Mouse (Mus musculus) hindbrain, embryonic 16.5 days (tissue): ENCODE measurements at regions not wholly inside any gene's neighbourhood (a gene's known extent, or its start where the extent isn't known, plus 50 kb on each side); places are given as distances from the start of the nearest gene placed in this dataset.

Experiments used
- ATAC-seq: fragments of 200-750 bp; cut with Nextera tagmentation; 2 replicates; pipeline ENCODE4 v1.8.0; 2017; ENCODE audit warnings: moderate TSS enrichment, moderate library complexity
- H3K27ac ChIP-seq: fragments of 300-500 bp; sonication (generic); 2 replicates; pipeline ENCODE4 v1.5.1; 2014; ENCODE audit warnings: low read depth, mild to moderate bottlenecking, control low read depth, low read length, moderate library complexity
- H3K27me3 ChIP-seq: fragments of 300-500 bp; sonication (generic); replicated peaks from 2 replicates; pipeline ENCODE4 v1.6.1; 2014; ENCODE audit warnings: low read length; ENCODE audit not compliant: control insufficient read depth, insufficient read depth
- H3K36me3 ChIP-seq: fragments of 300-500 bp; sonication (generic); 2 replicates; pipeline ENCODE4 v1.6.1; 2014; ENCODE audit warnings: mild to moderate bottlenecking, low read length, moderate library complexity, mixed read lengths; ENCODE audit not compliant: control insufficient read depth, insufficient read depth
- H3K4me1 ChIP-seq: fragments of 300-500 bp; sonication (generic); 2 replicates; pipeline ENCODE4 v1.6.1; 2014; ENCODE audit warnings: low read depth, low read length; ENCODE audit not compliant: control insufficient read depth, insufficient read depth
- H3K4me2 ChIP-seq: fragments of 300-500 bp; sonication (generic); 2 replicates; pipeline ENCODE4 v1.6.1; 2014; ENCODE audit warnings: mild to moderate bottlenecking, low read length, control low read depth, moderate library complexity
- H3K4me3 ChIP-seq: fragments of 300-500 bp; sonication (generic); 2 replicates; pipeline ENCODE4 v1.5.1; 2014; ENCODE audit warnings: mild to moderate bottlenecking, low read length, control low read depth, moderate library complexity
- H3K9ac ChIP-seq: fragments of 300-500 bp; sonication (generic); 2 replicates; pipeline ENCODE4 v1.6.1; 2014; ENCODE audit warnings: low read depth, mild to moderate bottlenecking, control low read depth, low read length, moderate library complexity
- H3K9me3 ChIP-seq: fragments of 300-500 bp; sonication (generic); 2 replicates; pipeline ENCODE4 v1.6.1; 2014; ENCODE audit warnings: mild to moderate bottlenecking, low read length, moderate library complexity; ENCODE audit not compliant: control insufficient read depth
- WGBS: fragments of 180-500 bp; shearing (Covaris S2); extraction: QIAGEN DNeasy Blood & Tissue Kit; methylation state at CpG from one replicate; pipeline ENCODE4 v1.1.7; 2014; 5-methylcytosine and 5-hydroxymethylcytosine counted together

GRCm38 (mm10) chr19:19220826-19221225 is 109.8 kb upstream of the Rorb start:
- Histone ChIP-seq H3K4me3 (no peak overlapping the region), H3K9me3 (no peaks in the 10 kb centered on the region), H3K4me2 (no peak overlapping the region), H3K36me3 (no peaks in the 10 kb centered on the region), H3K27me3 (no peaks in the 10 kb centered on the region), H3K4me1 (no peaks in the 10 kb centered on the region), H3K9ac (no peak overlapping the region), H3K27ac (no peak overlapping the region)
- WGBS, result 91% methylated on average over 6 of the region's 6 CpGs
- ATAC-seq, result no peak

DNA sequence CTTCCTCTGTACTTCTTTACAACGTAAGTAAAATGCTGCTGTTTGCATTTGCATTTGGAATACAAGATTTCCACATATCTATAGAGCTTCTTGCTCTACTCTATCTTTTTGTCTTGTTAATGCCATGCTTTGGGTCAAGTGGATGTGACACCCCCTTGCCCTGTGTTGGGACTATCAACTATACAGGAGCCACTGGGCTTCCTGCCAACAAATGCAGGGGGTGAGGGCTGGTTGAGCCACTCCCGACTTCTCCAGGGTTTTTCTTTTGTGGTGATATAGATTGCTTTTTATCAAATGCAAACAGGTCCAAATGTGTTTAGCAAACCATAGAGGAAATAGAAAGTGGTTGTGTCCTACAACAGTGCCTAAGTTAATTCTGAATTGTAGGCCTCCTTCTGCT is 108.4 kb upstream of the Rorb start:
- 49% methylated on average over 2 of the region's 2 CpGs for WGBS
- H3K4me2 ChIP-seq, result no peak overlapping the region
- H3K36me3 ChIP-seq, result no peaks in the 10 kb centered on the region
- no peak overlapping the region for H3K9ac ChIP-seq
- H3K4me1 ChIP-seq, result no peaks in the 10 kb centered on the region
- no peaks in the 10 kb centered on the region for H3K9me3 ChIP-seq
- H3K4me3 ChIP-seq, result no peak overlapping the region
- H3K27ac ChIP-seq, result no peak overlapping the region
- H3K27me3 ChIP-seq, result no peaks in the 10 kb centered on the region
- no peak for ATAC-seq

GRCm38 (mm10) chr19:19218700-19219099 is 107.7 kb upstream of the Rorb start:
- H3K36me3 ChIP-seq, result no peaks in the 10 kb centered on the region
- H3K4me1 ChIP-seq, result no peaks in the 10 kb centered on the region
- no peak overlapping the region for H3K4me2 ChIP-seq
- ATAC-seq, result no peak
- WGBS, result 87% methylated on average over 3 of the region's 3 CpGs
- H3K27ac ChIP-seq, result no peak overlapping the region
- H3K4me3 ChIP-seq, result no peak overlapping the region
- no peak overlapping the region for H3K9ac ChIP-seq
- H3K9me3 ChIP-seq, result no peaks in the 10 kb centered on the region
- no peaks in the 10 kb centered on the region for H3K27me3 ChIP-seq

DNA sequence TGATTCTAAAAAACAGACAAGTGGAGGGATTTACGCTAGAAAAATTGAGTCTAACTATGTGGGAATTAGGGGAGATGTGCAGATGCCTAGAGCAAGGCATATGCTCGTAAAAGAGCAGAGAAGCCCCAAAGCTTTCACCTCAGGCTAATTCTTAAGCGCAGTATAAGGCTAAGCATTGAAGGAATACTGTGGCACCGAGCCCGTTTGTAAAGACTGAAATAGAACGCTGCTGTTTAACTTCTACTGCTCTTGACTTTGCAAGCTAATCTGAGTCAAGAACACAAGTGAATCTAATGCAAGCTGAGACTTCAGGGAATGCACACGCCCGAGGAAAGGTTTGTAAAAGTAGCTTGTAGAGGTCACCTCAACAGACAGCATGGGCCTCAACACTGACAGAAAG is 88.5 kb upstream of the Rorb start:
- H3K4me3 ChIP-seq, result no peak overlapping the region
- H3K36me3 ChIP-seq, result no peaks in the 10 kb centered on the region
- WGBS, result 76% methylated on average over 8 of the region's 8 CpGs
- ATAC-seq, result no peak
- no peaks in the 10 kb centered on the region for H3K9me3 ChIP-seq
- H3K27me3 ChIP-seq, result no peaks in the 10 kb centered on the region
- no peak overlapping the region for H3K27ac ChIP-seq
- no peaks in the 10 kb centered on the region for H3K4me1 ChIP-seq
- no peak overlapping the region for H3K9ac ChIP-seq
- no peak overlapping the region for H3K4me2 ChIP-seq

- H3K4me1 ChIP-seq, result no peaks in the 10 kb centered on the region
- WGBS, result 14% methylated on average over 3 of the region's 3 CpGs
- no peak for ATAC-seq
- H3K4me3 ChIP-seq, result no peak overlapping the region
- H3K27me3 ChIP-seq, result no peaks in the 10 kb centered on the region
- no peak overlapping the region for H3K27ac ChIP-seq
- no peaks in the 10 kb centered on the region for H3K36me3 ChIP-seq
- no peak overlapping the region for H3K4me2 ChIP-seq
- no peak overlapping the region for H3K9ac ChIP-seq
- H3K9me3 ChIP-seq, result no peaks in the 10 kb centered on the region
Measured at GRCm38 (mm10) chr19:19198780-19199179, 87.8 kb upstream of the Rorb start.

DNA sequence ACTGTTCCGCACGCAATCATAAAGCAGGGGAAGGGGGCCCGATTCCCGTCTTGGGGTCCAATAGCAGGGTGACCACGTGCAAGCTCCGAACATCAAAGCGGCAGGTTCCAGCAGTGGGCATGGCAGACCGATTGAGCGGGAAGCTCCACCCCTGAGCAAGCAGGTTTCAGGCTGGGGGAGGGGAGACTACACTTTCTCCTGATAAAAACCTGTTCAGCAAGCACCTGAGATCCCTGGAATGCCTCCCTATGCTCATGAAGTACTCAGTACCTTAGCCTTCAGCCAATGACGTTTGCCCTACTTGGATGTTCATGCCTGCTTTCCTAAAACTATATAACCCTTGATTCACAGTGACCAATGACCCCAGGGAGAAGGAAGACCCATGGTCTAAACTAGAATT is 83.7 kb upstream of the Rorb start:
- Histone ChIP-seq H3K36me3 (no peaks in the 10 kb centered on the region), H3K27ac (no peak overlapping the region), H3K4me1 (no peaks in the 10 kb centered on the region), H3K27me3 (no peaks in the 10 kb centered on the region), H3K4me3 (no peak overlapping the region), H3K9ac (no peak overlapping the region), H3K9me3 (no peaks in the 10 kb centered on the region), H3K4me2 (no peak overlapping the region)
- ATAC-seq, result no peak
- 54% methylated on average over 10 of the region's 10 CpGs for WGBS

- Histone ChIP-seq H3K4me1 (no peaks in the 10 kb centered on the region), H3K9me3 (no peaks in the 10 kb centered on the region), H3K4me2 (no peak overlapping the region), H3K4me3 (no peak overlapping the region), H3K9ac (no peak overlapping the region), H3K27ac (no peak overlapping the region), H3K36me3 (no peaks in the 10 kb centered on the region), H3K27me3 (no peaks in the 10 kb centered on the region)
- no peak for ATAC-seq
- WGBS, result 76% methylated on average over 5 of the region's 5 CpGs
Measured at GRCm38 (mm10) chr19:19194306-19194705, 83.3 kb upstream of the Rorb start.

DNA sequence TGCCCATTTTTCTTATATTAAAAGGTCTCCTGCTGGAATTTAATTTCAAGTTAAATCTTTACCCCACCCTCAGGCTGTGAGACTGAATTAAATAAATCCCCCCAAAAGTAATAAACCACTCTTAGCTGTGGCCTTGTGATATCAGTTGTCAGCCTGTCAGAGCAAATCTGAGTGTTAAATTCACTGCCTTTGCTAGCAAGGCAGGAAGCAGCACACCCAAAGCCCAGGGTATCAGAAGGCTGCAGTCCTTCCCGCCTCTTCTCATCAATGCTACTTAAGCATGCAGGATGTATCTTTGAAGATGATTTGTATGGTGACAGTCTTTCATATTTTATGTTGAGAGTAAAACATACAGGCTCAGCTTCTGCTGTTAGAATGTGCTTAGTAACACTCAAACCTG is 61.8 kb upstream of the Rorb start:
- WGBS, result 62% methylated on average over 1 of the region's 1 CpGs
- H3K4me3 ChIP-seq, result no peak overlapping the region
- no peaks in the 10 kb centered on the region for H3K27me3 ChIP-seq
- no peaks in the 10 kb centered on the region for H3K36me3 ChIP-seq
- no peak overlapping the region for H3K4me2 ChIP-seq
- ATAC-seq, result no peak
- H3K9me3 ChIP-seq, result no peaks in the 10 kb centered on the region; the same call in none of the 2 replicates
- H3K4me1 ChIP-seq, result no peaks in the 10 kb centered on the region
- no peak overlapping the region for H3K27ac ChIP-seq
- H3K9ac ChIP-seq, result no peak overlapping the region

- H3K27me3 ChIP-seq, result no peaks in the 10 kb centered on the region
- H3K27ac ChIP-seq, result no peak overlapping the region
- no peak overlapping the region for H3K4me3 ChIP-seq
- H3K4me2 ChIP-seq, result no peak overlapping the region
- no peaks in the 10 kb centered on the region for H3K4me1 ChIP-seq
- WGBS, result 90% methylated on average over 3 of the region's 3 CpGs
- H3K9ac ChIP-seq, result no peak overlapping the region
- no peaks in the 10 kb centered on the region for H3K36me3 ChIP-seq
- no peaks in the 10 kb centered on the region; the same call in none of the 2 replicates for H3K9me3 ChIP-seq
- no peak for ATAC-seq
Measured at GRCm38 (mm10) chr19:19170807-19171206, 59.8 kb upstream of the Rorb start.
